Comparison of ENCODE assay signal across 32 mouse cellular contexts in the genomic region with DNA sequence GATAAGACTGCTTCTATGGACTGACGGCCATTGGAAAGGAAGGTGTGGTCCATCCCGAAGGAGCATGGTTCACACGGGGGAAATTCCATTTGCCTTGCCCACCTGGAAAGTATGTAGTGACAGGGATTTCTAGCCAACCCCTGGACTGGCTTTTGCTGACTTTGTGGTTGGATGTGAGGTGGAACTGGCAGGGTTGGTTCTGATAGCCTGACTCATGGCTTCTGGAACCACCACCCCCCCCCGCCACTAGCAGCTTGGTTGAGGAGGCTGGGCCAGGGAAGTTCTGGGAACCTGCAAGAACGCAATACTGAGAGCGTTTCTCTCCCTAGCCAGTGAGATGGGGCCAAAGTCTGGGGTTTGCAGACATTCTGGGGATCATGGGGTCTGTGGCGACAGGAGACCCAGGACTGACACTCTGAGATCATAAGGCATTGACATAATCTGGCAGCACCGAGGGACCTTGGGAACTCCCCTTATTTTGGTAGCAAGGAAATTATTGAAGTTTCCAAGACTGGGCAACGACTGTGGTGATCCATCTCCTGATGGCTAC. TPM values are rescaled to one million over a fixed set of nuclear protein-coding genes. Genes with fewer than 3 reads are reported as not detected.
DNase-seq lines count a peak whose midpoint lies in the region; ATAC-seq and TF ChIP-seq lines count a peak whose summit lies in the region.
"Had no signal": no experiment of that assay in that cellular context is flagged by ENCODE, and none has a peak within 500 bp of the region (broad histone marks: within the 10 kb centered on the region; RNA-seq: fewer than 3 reads in every experiment).

No protein-coding gene starts in this region.

- DNase-seq in heart, postnatal 4 days, result peak; percentile 22
- DNase-seq in heart, postnatal 25 days (ENCODE audit: low spot score), result no peak
- DNase-seq in NIH3T3 (ENCODE audit: low read depth), result peak; percentile 62
- no peak for DNase-seq in forebrain, postnatal 0 days
- DNase-seq in kidney, postnatal 14 days, result no peak
- DNase-seq: adrenal gland, adult 2 months; adrenal gland, postnatal 14 days; B cell, adult 2 months; cerebellum, adult 11 months; cerebellum, adult 2 months; cerebellum, postnatal 10 days; cerebellum, postnatal 36 days; embryo, embryonic 11 days; gastrocnemius, postnatal 25 days; kidney, adult 18-20 months had no signal

- no peaks in the 10 kb centered on the region for H3K4me1 ChIP-seq in forebrain, postnatal 0 days (ENCODE audit: insufficient read depth)
- H3K4me1 ChIP-seq: embryonic facial prominence, embryonic 10.5 days; embryonic facial prominence, embryonic 13.5 days; hindbrain, embryonic 10.5 days had no signal

- H3K27me3 ChIP-seq in myocyte (ENCODE audit: control insufficient read depth, insufficient read depth, insufficient read length), result no peaks in the 10 kb centered on the region
- no peaks in the 10 kb centered on the region for H3K27me3 ChIP-seq in forebrain, postnatal 0 days (ENCODE audit: insufficient read depth, low read length)

- no peak for TF ChIP-seq POLR2A in myocyte (IDR thresholded peaks at IDR 0.05; ENCODE audit: insufficient read length, low read depth)

- no peak overlapping the region for H3K9ac ChIP-seq in forebrain, postnatal 0 days
- H3K9ac ChIP-seq: embryonic facial prominence, embryonic 13.5 days; heart, embryonic 12.5 days; heart, embryonic 15.5 days; hindbrain, embryonic 14.5 days had no signal

- H3ac ChIP-seq in myocyte (ENCODE audit: control insufficient read depth, insufficient read length), result no peak overlapping the region

- H3K9me3 ChIP-seq in forebrain, postnatal 0 days (ENCODE audit: low read length), result no peaks in the 10 kb centered on the region
- H3K9me3 ChIP-seq: embryonic facial prominence, embryonic 10.5 days; embryonic facial prominence, embryonic 13.5 days; G1E; heart, embryonic 12.5 days; heart, embryonic 15.5 days; hindbrain, embryonic 10.5 days had no signal

- ATAC-seq in forebrain, postnatal 0 days, result no peak
- ATAC-seq: forebrain, embryonic 14.5 days; hindbrain, postnatal 0 days; inflammation-experienced regulatory T-cells, adult 6 months; intestine, embryonic 16.5 days had no signal

- intact Hi-C loops in heart, postnatal 25 days (cut with DNase I), result no loop called here

- H3K36me3 ChIP-seq in myocyte (ENCODE audit: control insufficient read depth, insufficient read depth), result no peaks in the 10 kb centered on the region
- H3K36me3 ChIP-seq in forebrain, postnatal 0 days (ENCODE audit: insufficient read depth), result no peaks in the 10 kb centered on the region
- H3K36me3 ChIP-seq: embryonic facial prominence, embryonic 10.5 days; embryonic facial prominence, embryonic 13.5 days; G1E; heart, embryonic 12.5 days; heart, embryonic 15.5 days; hindbrain, embryonic 10.5 days had no signal

- WGBS in forebrain, postnatal 0 days, result 87% methylated on average over 9 of the region's 9 CpGs

- no peak for TF ChIP-seq CTCF in forebrain, postnatal 0 days (IDR thresholded peaks at IDR 0.05; ENCODE audit: low read depth)

- H3K4me3 ChIP-seq in myocyte, result no peak overlapping the region
- H3K4me3 ChIP-seq in forebrain, postnatal 0 days (ENCODE audit: low read depth, low read length), result no peak overlapping the region
- H3K4me3 ChIP-seq: embryonic facial prominence, embryonic 10.5 days; embryonic facial prominence, embryonic 13.5 days; heart, embryonic 12.5 days; heart, embryonic 15.5 days; hindbrain, embryonic 10.5 days had no signal

- H3K27ac ChIP-seq in forebrain, postnatal 0 days (ENCODE audit: low read depth, low read length), result no peak overlapping the region
- H3K27ac ChIP-seq: embryonic facial prominence, embryonic 10.5 days; embryonic facial prominence, embryonic 13.5 days; heart, embryonic 15.5 days; hindbrain, embryonic 10.5 days; hindbrain, embryonic 14.5 days; hindbrain, postnatal 0 days had no signal

- no peaks in the 10 kb centered on the region for H3K79me2 ChIP-seq in myocyte (ENCODE audit: control insufficient read depth, insufficient read depth)

- peak overlapping the region; percentile 44 for H3K4me2 ChIP-seq in myocyte (ENCODE audit: low read depth)
- H3K4me2 ChIP-seq in forebrain, postnatal 0 days (ENCODE audit: low read depth), result no peak overlapping the region
- H3K4me2 ChIP-seq: embryonic facial prominence, embryonic 13.5 days; heart, embryonic 12.5 days; heart, embryonic 15.5 days; hindbrain, embryonic 14.5 days had no signal

TF ChIP-seq in myocyte, 11 proteins besides CTCF, POLR2A, EP300 and RAD21:
- TF ChIP-seq TCF3 (IDR thresholded peaks at IDR 0.05; ENCODE audit: insufficient read length, low read depth) (no peak), REST (IDR thresholded peaks at IDR 0.05; ENCODE audit: insufficient read depth, insufficient read length) (no peak), TCF12 (IDR thresholded peaks at IDR 0.05; ENCODE audit: insufficient read depth, poor library complexity, severe bottlenecking) (no peak), MYOD1 (IDR thresholded peaks at IDR 0.05; ENCODE audit: control insufficient read depth in 1 of 3, insufficient read length in 2 of 3, low read depth in 2 of 3) (no peak), USF1 (IDR thresholded peaks at IDR 0.05; ENCODE audit: low read depth) (no peak), E2F4 (IDR thresholded peaks at IDR 0.05; ENCODE audit: insufficient read depth) (no peak), CEBPB (IDR thresholded peaks at IDR 0.05; ENCODE audit: insufficient read depth, poor library complexity, severe bottlenecking) (no peak), SRF (IDR thresholded peaks at IDR 0.05; ENCODE audit: control insufficient read depth, insufficient read length, low read depth) (no peak), POLR2AphosphoS2 (IDR thresholded peaks at IDR 0.05; ENCODE audit: insufficient read length, low read depth) (no peak), MYOG (IDR thresholded peaks at IDR 0.05; ENCODE audit: control insufficient read depth in 1 of 3, insufficient read depth in 1 of 3, insufficient read length in 2 of 3, low read depth in 2 of 3) (no peak), MAX (IDR thresholded peaks at IDR 0.05; ENCODE audit: low read depth) (no peak)

RNA-seq across cellular contexts. Expression of a gene that starts 27.7 kb away (rescaled TPM):
- total RNA-seq in heart, postnatal 4 days (2021), result 1,000 to 10,000 TPM; 6,684 to 7,230 TPM
- total RNA-seq in heart, postnatal 25 days (2021), result 1,000 to 10,000 TPM; 8,717 to 8,772 TPM
- polyA plus RNA-seq in myocyte (2012; fragmentation: generic; extraction: Trizol), result 2,000 TPM
- total RNA-seq in forebrain, postnatal 0 days (2014; rRNA removed), result 0.67 and 0.77 TPM in 2 replicates
- polyA plus RNA-seq in forebrain, postnatal 0 days (2015; fragmentation: Nextera tagmentation; extraction: Ambion mirVana), result 0.63 and 0.89 TPM in 2 replicates
- polyA plus RNA-seq: forebrain, embryonic 11.5 days; G1E had no signal

RNA-seq across cellular contexts. Expression of a gene that starts 45.5 kb away (rescaled TPM):
- 10 to 100 TPM in 1 of 2 experiments, 1 to 10 TPM in 1; 7.3 to 10.3 TPM for total RNA-seq in heart, postnatal 4 days (2021)
- 1 to 10 TPM; 5.6 to 6.0 TPM for total RNA-seq in heart, postnatal 25 days (2021)
- 0.46 TPM for polyA plus RNA-seq in myocyte (2012; fragmentation: generic; extraction: Trizol)
- 0.31 and 0.81 TPM in 2 replicates for total RNA-seq in forebrain, postnatal 0 days (2014; rRNA removed)
- 0.35 and 0.40 TPM in 2 replicates for polyA plus RNA-seq in forebrain, postnatal 0 days (2015; fragmentation: Nextera tagmentation; extraction: Ambion mirVana)
- total RNA-seq: adrenal gland, postnatal 14 days; CH12.LX; gastrocnemius, adult 8-10 months; gastrocnemius, postnatal 25 days had no signal
- polyA plus RNA-seq: G1E had no signal

RNA-seq across cellular contexts. Expression of a gene that starts 55.1 kb away (rescaled TPM):
- under 1 TPM; 0.10 to 0.11 TPM for total RNA-seq in heart, postnatal 4 days (2021)
- not detected for total RNA-seq in heart, postnatal 25 days (2021)
- 74.8 TPM for polyA plus RNA-seq in myocyte (2012; fragmentation: generic; extraction: Trizol)
- 0.10 TPM in 1 of 2 replicates, not detected in the other for total RNA-seq in forebrain, postnatal 0 days (2014; rRNA removed)
- 0.04 and 0.06 TPM in 2 replicates for polyA plus RNA-seq in forebrain, postnatal 0 days (2015; fragmentation: Nextera tagmentation; extraction: Ambion mirVana)
- total RNA-seq: adrenal gland, adult 2 months; adrenal gland, postnatal 14 days; adrenal gland, postnatal 4 days; CH12.LX; heart, adult 8-10 months had no signal
- polyA plus RNA-seq: adrenal gland, adult 2 months; forebrain, embryonic 14.5 days; G1E; hindbrain, embryonic 14.5 days; inflammation-experienced regulatory T-cells, adult 6 months had no signal

Comparison
In these comparisons a context has a peak if more than half of its experiments do, and no peak if none do; other contexts are left out.
1. DNase-seq: peak in heart, postnatal 4 days (single experiment) and NIH3T3 (single experiment); none in heart, postnatal 25 days (single experiment), forebrain, postnatal 0 days (single experiment) and kidney, postnatal 14 days (single experiment).
2. RNA of a gene that starts 27.7 kb away (total RNA-seq): 8,717 to 8,772 TPM in heart, postnatal 25 days and 6,684 to 7,230 TPM in heart, postnatal 4 days; 0.67 to 0.77 TPM in forebrain, postnatal 0 days; every median in the first group is over 1,000 times any median in the second.